Mouse (Mus musculus) testis, adult 2 months (tissue): Measurements from ENCODE around the gene Arrb2.

Experiments used
- CTCF ChIP-seq: fragments of 200-500 bp; IDR thresholded peaks from 2 replicates; pipeline ENCODE4 v1.5.1; 2012; ENCODE audit warnings: low read depth, mild to moderate bottlenecking, inconsistent platforms, low read length, moderate library complexity; ENCODE audit not compliant: control insufficient read depth, insufficient read depth, insufficient replicate concordance
- POLR2A ChIP-seq: fragments of 200-500 bp; IDR thresholded peaks from 2 replicates; pipeline ENCODE4 v1.6.1; 2012; ENCODE audit warnings: low read depth, mild to moderate bottlenecking, inconsistent platforms, low read length, moderate library complexity; ENCODE audit not compliant: control insufficient read depth

GRCm38 (mm10) chr11:70438728-70439374 lies 6.4 kb downstream of the Arrb2 start:
- TF ChIP-seq POLR2A = no peak
- no peak for TF ChIP-seq CTCF
